Mouse (Mus musculus) embryonic fibroblast, embryonic 13.5 days (primary cell): ENCODE measurements around the gene Dpp6.

ENCODE experiments used
- CTCF ChIP-seq: IDR thresholded peaks from 2 replicates; pipeline ENCODE4 v1.5.1; 2011; ENCODE audit warnings: mild to moderate bottlenecking, control low read depth, low read length, moderate library complexity, borderline replicate concordance; ENCODE audit not compliant: insufficient read depth
- POLR2A ChIP-seq: IDR thresholded peaks from 2 replicates; pipeline ENCODE4 v1.6.1; 2011; ENCODE audit warnings: low read depth, mild to moderate bottlenecking, control low read depth, low read length, moderate library complexity

DNA sequence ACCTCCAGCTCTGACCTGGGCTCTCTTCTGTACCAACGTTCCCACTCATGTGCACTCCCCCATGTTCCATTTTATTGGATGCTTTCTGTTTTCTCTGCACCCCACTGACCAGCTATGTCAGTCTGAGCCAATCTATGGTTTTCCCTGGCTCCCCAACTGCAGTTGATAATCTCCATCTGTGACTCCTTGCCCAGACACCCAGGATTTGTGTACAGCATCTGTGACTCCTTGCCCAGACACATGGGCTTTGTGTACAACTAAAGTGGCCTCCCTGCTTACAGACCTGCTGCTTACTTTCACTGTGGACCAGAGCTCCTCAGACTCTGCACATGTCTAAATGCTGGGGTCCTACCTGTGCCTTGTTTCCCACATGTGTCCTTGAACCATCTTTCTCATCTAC, 334.0 kb downstream of the Dpp6 start:
- TF ChIP-seq CTCF (no peak), POLR2A (no peak)
